Mouse (Mus musculus): ENCODE measurements around the gene Map4. TPM values are rescaled to one million over a fixed set of nuclear protein-coding genes. Genes with fewer than 3 reads are reported as not detected.

The Map4 gene
- polyA plus RNA-seq, 1 experiment from 2014 or later, result 49.9 TPM

DNA sequence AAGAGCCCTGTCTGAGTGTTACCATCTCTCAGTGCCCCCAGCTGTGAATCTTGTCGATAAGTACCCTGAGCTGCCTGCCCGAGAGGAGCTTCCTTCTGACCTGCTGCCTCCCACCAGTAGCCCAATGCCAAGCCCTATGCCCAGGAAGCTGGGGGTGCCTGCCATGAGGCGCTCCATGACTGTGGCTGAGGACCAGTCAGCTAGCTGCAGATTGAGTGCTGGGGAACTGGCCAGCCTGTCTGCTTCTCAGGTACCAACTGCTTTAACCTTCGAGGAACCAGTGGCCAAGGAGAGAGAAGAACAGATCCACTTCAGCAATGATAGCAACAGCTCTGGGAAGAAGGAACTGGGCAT is 121.7 kb downstream of the Map4 start:
- no peak overlapping the region for H3K9ac ChIP-seq
- H3K4me2 ChIP-seq, result no peak overlapping the region
- 76% methylated on average over 4 of the region's 4 CpGs for WGBS

DNA sequence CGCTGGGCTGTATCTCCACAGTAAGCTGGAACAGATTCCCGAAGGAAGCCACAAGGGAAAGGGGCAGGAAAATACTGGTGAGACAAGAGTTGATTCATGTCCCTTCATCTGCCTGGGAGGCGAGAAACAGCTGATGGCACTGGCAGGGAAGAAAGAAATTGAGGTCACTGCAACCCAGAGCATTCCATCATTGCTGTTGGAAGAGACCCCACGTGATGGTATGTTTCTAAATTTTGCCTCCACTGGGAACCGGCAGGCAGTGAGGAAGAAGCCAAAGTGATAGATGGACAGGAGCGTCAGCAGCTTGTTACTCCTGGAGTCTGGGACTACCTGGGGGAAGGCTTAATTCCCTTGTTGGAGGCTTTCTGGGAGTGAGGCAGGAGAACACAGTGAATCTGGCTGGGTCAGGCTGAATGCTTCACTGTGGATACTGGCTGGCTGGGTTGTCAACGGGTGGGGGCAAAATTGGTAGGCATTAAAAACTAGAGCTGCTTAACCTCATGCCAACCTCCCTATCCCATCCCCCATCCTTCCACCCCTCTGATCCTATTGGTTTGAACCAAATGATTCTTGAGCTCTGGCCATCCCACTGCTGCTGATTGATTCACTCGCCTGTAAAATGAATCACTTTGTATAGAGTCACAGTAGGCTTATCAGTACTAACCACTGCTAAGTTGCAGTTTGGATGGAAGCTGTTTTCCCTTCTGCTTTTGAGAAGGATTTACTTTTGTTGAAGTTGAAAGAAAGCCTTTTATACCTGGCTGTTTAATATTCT is 122.2 kb downstream of the Map4 start:
- Histone ChIP-seq H3K4me2 (no peak overlapping the region), H3K36me3 (no peaks in the 10 kb centered on the region), H3K9me3 (no peaks in the 10 kb centered on the region), H3K27me3 (no peaks in the 10 kb centered on the region), H3K4me1 (0 out of 2 replicates have a peak, but pooled peaks cover 9% of the 10 kb centered on the region), H3K9ac (no peak overlapping the region), H3K4me3 (no peak overlapping the region), H3K27ac (no peak overlapping the region)
- 40% methylated on average over 8 of the region's 8 CpGs for WGBS
- ATAC-seq (ENCODE audit: borderline replicate concordance, extremely low read depth, low FRiP score, low TSS enrichment), result no peak

More for the DNA sequence above, 121.7 kb downstream of the Map4 start:
- Histone ChIP-seq H3K27me3 (no peaks in the 10 kb centered on the region), H3K36me3 (no peaks in the 10 kb centered on the region), H3K9me3 (no peaks in the 10 kb centered on the region), H3K4me3 (no peak overlapping the region), H3K4me1 (0 out of 2 replicates have a peak, but pooled peaks cover 9% of the 10 kb centered on the region), H3K27ac (no peak overlapping the region)
- no peak for ATAC-seq (ENCODE audit: borderline replicate concordance, extremely low read depth, low FRiP score, low TSS enrichment)

DNA sequence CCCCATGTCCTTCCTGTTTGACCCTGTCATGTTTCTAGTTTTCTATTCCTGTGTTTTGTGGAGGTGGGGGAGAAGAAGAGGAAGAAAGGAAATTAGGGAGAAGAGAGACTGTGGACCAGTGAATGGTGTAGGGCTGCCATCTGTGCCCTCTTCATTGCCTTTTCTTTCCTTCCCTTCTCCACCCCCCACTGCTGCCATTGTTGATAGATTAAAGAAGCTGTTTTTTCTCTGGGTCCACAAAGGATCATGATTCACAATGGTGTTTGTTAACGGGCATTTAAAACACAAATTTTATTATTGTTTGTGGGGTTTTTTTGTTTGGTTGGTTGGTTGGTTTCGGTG is 122.8 kb downstream of the Map4 start:
- no peaks in the 10 kb centered on the region for H3K27me3 ChIP-seq
- H3K4me3 ChIP-seq, result no peak overlapping the region
- 0 out of 2 replicates have a peak, but pooled peaks cover 9% of the 10 kb centered on the region for H3K4me1 ChIP-seq
- no peaks in the 10 kb centered on the region for H3K9me3 ChIP-seq
- no peak overlapping the region for H3K4me2 ChIP-seq
- no peak for ATAC-seq (ENCODE audit: borderline replicate concordance, extremely low read depth, low FRiP score, low TSS enrichment)
- H3K27ac ChIP-seq, result no peak overlapping the region
- H3K36me3 ChIP-seq, result no peaks in the 10 kb centered on the region
- 74% methylated on average over 2 of the region's 2 CpGs for WGBS
- no peak overlapping the region for H3K9ac ChIP-seq

DNA sequence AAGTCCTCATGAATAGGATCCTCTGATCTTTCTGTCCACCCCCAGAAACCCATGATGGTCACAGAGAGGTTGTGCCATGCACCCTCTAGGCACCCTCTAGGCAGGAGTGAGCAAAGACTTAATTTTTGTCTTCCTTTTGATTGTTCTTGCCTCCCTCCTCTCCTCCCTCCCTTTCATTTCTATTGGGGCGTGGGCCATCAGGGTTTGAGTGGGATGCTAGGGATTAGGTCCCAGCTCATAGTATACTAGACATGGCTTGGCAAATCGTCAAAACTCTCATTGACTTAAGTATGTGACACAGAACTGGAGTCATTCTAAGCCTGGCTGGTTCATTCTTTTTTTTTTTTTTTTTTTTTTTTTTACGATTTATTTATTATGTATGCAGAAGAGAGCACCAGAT is 123.5 kb downstream of the Map4 start:
- no peak overlapping the region for H3K27ac ChIP-seq
- ATAC-seq (ENCODE audit: borderline replicate concordance, extremely low read depth, low FRiP score, low TSS enrichment), result peak; percentile 69; the same call in 1 of the 2 replicates
- 49% methylated on average over 3 of the region's 3 CpGs for WGBS

GRCm38 (mm10) chr9:110057200-110057599 is 125.9 kb downstream of the Map4 start:
- Histone ChIP-seq H3K36me3 (no peaks in the 10 kb centered on the region; the same call in 1 of the 2 replicates), H3K4me1 (0 out of 2 replicates have a peak, but pooled peaks cover 9% of the 10 kb centered on the region), H3K27ac (peak overlapping the region; percentile 56; the same call in 1 of the 2 replicates), H3K27me3 (no peaks in the 10 kb centered on the region), H3K4me2 (no peak overlapping the region), H3K4me3 (no peak overlapping the region), H3K9me3 (no peaks in the 10 kb centered on the region), H3K9ac (no peak overlapping the region)
- ATAC-seq (ENCODE audit: borderline replicate concordance, extremely low read depth, low FRiP score, low TSS enrichment), result peak; percentile 73
- WGBS, result 89% methylated on average over 1 of the region's 1 CpGs

More for the DNA sequence above, 123.5 kb downstream of the Map4 start:
- Histone ChIP-seq H3K4me3 (no peak overlapping the region), H3K4me1 (0 out of 2 replicates have a peak, but pooled peaks cover 9% of the 10 kb centered on the region), H3K4me2 (no peak overlapping the region), H3K9ac (no peak overlapping the region), H3K9me3 (no peaks in the 10 kb centered on the region), H3K27me3 (no peaks in the 10 kb centered on the region), H3K36me3 (no peaks in the 10 kb centered on the region)

DNA sequence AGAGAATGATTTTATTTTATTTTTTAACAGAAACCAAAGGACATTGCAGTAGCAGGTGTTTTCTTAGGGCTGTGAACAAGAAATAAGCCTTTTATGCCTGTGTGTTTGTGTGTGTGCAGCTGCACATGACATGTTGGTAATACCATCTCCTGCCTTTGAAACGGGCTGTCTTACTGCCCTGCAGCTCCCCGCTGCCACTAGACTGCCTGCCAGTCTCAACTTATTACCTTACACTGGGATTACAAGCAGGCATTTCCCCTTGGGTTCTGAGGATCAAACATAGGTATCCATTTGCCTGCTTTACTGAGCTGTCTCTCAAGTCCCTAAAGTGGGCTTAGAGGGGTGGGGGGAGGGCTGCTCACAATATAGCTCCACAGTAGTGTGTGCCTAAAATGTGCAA is 129.5 kb downstream of the Map4 start:
- no peak overlapping the region for H3K9ac ChIP-seq
- no peak overlapping the region for H3K4me2 ChIP-seq
- H3K27ac ChIP-seq, result no peak overlapping the region
- ATAC-seq (ENCODE audit: borderline replicate concordance, extremely low read depth, low FRiP score, low TSS enrichment), result no peak
- no peak overlapping the region for H3K4me3 ChIP-seq
- no peaks in the 10 kb centered on the region for H3K27me3 ChIP-seq
- no peaks in the 10 kb centered on the region; the same call in 1 of the 2 replicates for H3K36me3 ChIP-seq
- H3K4me1 ChIP-seq, result 0 out of 2 replicates have a peak, but pooled peaks cover 3% of the 10 kb centered on the region
- no peaks in the 10 kb centered on the region for H3K9me3 ChIP-seq
- 83% methylated on average over 2 of the region's 2 CpGs for WGBS

DNA sequence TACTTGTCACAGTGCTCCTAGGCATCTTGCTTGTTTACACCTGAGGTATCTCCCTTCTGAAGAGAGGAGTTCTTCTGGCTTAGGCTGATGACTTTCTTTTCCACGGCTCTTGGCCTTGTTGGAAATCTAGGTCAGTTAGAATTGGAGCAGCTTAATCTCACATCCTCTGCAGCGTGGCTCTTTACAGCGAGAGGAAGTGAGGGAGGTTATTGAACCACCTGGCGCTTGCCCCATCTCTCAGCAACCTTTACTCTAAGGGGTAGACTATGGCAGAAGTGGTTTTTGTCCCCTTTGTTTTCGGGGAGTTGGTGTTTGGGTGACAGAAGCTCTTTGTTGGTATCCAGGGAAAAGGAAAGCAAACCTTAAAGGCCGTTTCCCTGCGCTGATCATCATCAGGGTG is 131.1 kb downstream of the Map4 start:
- peaks cover 3% of the 10 kb centered on the region; the same call in 1 of the 2 replicates for H3K36me3 ChIP-seq
- H3K4me1 ChIP-seq, result no peaks in the 10 kb centered on the region
- H3K9ac ChIP-seq, result no peak overlapping the region
- ATAC-seq (ENCODE audit: borderline replicate concordance, extremely low read depth, low FRiP score, low TSS enrichment), result no peak
- no peaks in the 10 kb centered on the region for H3K27me3 ChIP-seq
- 88% methylated on average over 7 of the region's 7 CpGs for WGBS
- no peaks in the 10 kb centered on the region for H3K9me3 ChIP-seq
- no peak overlapping the region for H3K27ac ChIP-seq
- H3K4me3 ChIP-seq, result no peak overlapping the region
- H3K4me2 ChIP-seq, result no peak overlapping the region

- peaks cover 5% of the 10 kb centered on the region; the same call in 1 of the 2 replicates for H3K36me3 ChIP-seq
- no peaks in the 10 kb centered on the region for H3K4me1 ChIP-seq
- no peak overlapping the region for H3K27ac ChIP-seq
- no peaks in the 10 kb centered on the region for H3K9me3 ChIP-seq
- no peak for ATAC-seq (ENCODE audit: borderline replicate concordance, extremely low read depth, low FRiP score, low TSS enrichment)
- H3K4me3 ChIP-seq, result no peak overlapping the region
- 89% methylated on average over 6 of the region's 6 CpGs for WGBS
- no peak overlapping the region for H3K4me2 ChIP-seq
- no peak overlapping the region for H3K9ac ChIP-seq
- H3K27me3 ChIP-seq, result no peaks in the 10 kb centered on the region
Observed at GRCm38 (mm10) chr9:110062861-110063260, 131.6 kb downstream of the Map4 start.

GRCm38 (mm10) chr9:110064641-110065040 is 133.4 kb downstream of the Map4 start:
- Histone ChIP-seq H3K27ac (no peak overlapping the region), H3K27me3 (no peaks in the 10 kb centered on the region), H3K4me2 (no peak overlapping the region), H3K9me3 (no peaks in the 10 kb centered on the region), H3K36me3 (peaks cover 21% of the 10 kb centered on the region; the same call in 1 of the 2 replicates), H3K4me1 (no peaks in the 10 kb centered on the region), H3K9ac (no peak overlapping the region), H3K4me3 (no peak overlapping the region)
- no peak for ATAC-seq (ENCODE audit: borderline replicate concordance, extremely low read depth, low FRiP score, low TSS enrichment)

GRCm38 (mm10) chr9:110068745-110069144 is 137.5 kb downstream of the Map4 start:
- WGBS, result 85% methylated on average over 6 of the region's 6 CpGs
- peaks cover 42% of the 10 kb centered on the region; the same call in 1 of the 2 replicates for H3K36me3 ChIP-seq
- peaks cover 8% of the 10 kb centered on the region; the same call in 1 of the 2 replicates for H3K4me1 ChIP-seq

DNA sequence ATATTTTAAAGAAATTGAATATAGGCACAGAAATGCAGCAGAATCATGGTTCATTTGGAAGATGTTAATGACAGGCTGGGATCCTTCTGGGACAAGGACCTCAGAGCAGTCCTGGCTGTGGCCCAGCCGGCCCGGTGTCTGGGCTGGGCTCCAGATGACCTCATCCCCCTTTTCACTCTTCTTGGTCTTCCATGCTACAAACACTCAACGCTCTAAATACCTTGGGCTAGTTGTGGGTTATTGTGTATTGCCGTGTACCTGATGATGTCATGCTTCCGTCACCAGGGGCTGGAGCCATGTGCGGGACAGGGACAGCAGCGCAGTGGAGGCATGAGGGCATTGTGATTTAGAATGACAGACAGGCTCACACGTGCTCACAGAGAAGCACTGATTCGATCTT is 139.1 kb downstream of the Map4 start:
- peaks cover 47% of the 10 kb centered on the region; the same call in 1 of the 2 replicates for H3K36me3 ChIP-seq

More at GRCm38 (mm10) chr9:110068745-110069144, 137.5 kb downstream of the Map4 start:
- no peak overlapping the region for H3K9ac ChIP-seq
- no peak overlapping the region for H3K27ac ChIP-seq
- no peaks in the 10 kb centered on the region for H3K27me3 ChIP-seq
- no peaks in the 10 kb centered on the region for H3K9me3 ChIP-seq
- no peak overlapping the region for H3K4me2 ChIP-seq
- no peak overlapping the region for H3K4me3 ChIP-seq
- no peak for ATAC-seq (ENCODE audit: borderline replicate concordance, extremely low read depth, low FRiP score, low TSS enrichment)

DNA sequence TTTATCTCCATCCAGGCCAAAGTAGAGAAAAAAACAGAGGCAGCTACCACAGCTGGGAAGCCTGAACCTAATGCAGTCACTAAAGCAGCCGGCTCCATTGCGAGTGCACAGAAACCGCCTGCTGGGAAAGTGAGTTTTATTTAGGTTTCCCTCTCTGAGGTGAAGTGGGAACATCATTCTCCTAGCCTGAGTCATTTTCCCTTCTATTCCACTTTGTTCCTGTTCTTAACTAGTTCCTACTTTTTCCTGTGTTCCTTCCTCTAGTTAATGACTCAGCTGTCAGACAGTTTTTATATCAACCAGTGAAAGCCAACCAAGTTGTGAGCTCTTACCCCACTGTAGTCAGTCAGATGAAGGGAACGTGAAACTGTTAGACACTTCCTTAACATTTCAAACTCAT is 139.8 kb downstream of the Map4 start:
- Histone ChIP-seq H3K27me3 (no peaks in the 10 kb centered on the region), H3K4me2 (no peak overlapping the region), H3K9ac (no peak overlapping the region), H3K9me3 (no peaks in the 10 kb centered on the region), H3K4me3 (no peak overlapping the region), H3K27ac (no peak overlapping the region), H3K36me3 (peaks cover 47% of the 10 kb centered on the region; the same call in 1 of the 2 replicates), H3K4me1 (peaks cover 8% of the 10 kb centered on the region; the same call in 1 of the 2 replicates)
- no peak for ATAC-seq (ENCODE audit: borderline replicate concordance, extremely low read depth, low FRiP score, low TSS enrichment)
- 70% methylated on average over 4 of the region's 4 CpGs for WGBS

More for the DNA sequence above, 139.1 kb downstream of the Map4 start:
- no peak overlapping the region for H3K4me2 ChIP-seq
- no peak for ATAC-seq (ENCODE audit: borderline replicate concordance, extremely low read depth, low FRiP score, low TSS enrichment)
- H3K4me1 ChIP-seq, result peaks cover 8% of the 10 kb centered on the region; the same call in 1 of the 2 replicates
- WGBS, result 60% methylated on average over 9 of the region's 9 CpGs
- no peak overlapping the region; the same call in 1 of the 2 replicates for H3K27ac ChIP-seq
- no peak overlapping the region for H3K4me3 ChIP-seq
- no peaks in the 10 kb centered on the region for H3K27me3 ChIP-seq
- H3K9ac ChIP-seq, result no peak overlapping the region
- no peaks in the 10 kb centered on the region for H3K9me3 ChIP-seq
